Mouse (Mus musculus) Muller cell, postnatal 12 days (primary cell): Measurements from ENCODE around the gene A2ml1.

Experiments
- DNase-seq: peaks from one replicate; pipeline ENCODE4 v3.0.0-alpha.2; 2015; ENCODE audit errors: inconsistent ontology term

A2ml1 gene

DNA sequence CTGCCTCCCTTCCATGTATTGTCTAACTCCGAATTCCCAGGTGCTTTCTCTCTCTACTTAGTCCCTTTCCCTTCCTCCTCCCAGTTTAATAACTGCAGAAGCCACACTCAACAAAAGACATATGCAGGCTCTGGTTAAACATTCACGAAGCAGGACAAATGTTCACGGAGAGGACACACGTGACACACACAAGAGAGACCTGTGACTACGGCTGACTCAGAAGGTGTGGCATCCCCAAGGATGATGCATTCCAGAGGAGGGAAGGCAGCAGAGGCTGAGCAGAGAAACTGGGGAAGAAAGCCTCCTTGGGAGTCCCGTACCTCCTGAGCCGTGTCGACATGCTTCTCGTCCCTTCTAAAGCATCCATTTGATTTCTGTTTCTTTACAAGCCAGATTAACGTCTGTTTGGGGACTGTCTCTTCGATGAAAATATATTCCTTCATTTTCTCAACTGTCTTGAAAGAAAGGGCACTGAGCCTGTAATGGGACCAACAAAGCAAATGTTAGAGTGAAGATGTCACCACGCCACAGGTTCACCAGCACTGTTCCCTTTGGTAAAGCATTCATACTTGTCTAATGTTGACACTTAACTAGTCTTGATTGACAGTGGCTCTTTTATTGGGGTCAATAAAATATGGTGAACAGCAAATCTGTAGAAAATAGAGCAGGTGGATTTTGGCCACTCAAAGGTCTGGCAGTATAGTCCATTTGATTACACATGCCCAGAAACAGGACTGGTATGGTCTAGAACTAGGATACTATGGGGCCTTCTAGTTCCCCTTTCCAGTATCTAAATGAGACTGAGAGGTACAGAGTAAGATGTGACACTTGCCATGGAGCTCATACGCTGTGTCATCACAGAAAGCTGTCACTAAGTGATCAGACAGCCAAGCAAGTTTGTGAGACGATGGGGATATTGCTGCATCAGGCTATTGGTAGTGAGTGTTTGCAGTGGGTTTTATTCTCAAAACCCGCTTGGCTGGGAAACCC lies 31.6 kb downstream of the A2ml1 start:
- DNase-seq, result no peak

DNA sequence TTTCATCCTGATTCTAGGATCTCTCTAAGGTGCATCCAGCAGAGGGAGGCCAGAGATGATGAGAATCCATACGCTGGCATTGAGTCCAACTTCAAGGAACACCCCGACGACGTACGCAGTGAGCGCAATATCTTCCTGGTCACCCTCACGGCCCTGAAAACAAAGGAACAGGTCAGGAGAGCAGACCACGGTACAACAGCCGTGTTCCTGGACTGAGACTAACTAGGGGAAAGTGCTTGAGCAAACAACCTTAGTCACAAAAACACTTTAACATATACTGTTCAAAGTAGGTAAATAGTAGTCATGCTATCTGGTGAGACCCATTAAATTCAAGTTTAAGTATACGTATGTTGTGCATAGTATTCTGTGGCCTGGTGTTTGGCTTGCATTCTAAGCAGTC lies 32.9 kb downstream of the A2ml1 start:
- no peak for DNase-seq

DNA sequence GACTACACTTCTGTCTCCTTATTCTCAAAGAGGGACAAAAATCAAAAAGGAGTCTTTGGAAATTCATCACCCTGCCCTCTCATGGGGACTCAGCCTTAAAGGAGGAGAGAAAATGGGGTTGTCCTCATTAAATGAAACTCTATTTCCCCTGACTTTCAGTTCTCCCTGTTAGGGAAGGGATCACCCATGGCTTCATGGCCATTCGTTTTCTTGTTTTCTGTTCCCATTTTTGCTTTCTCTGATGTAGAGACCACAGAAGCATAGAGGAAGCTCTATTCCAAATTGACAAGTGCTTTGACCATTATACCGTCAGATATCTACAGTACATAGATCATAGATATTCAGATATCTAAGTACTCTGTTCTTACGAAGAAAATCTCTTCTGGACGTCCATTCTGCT lies 36.0 kb downstream of the A2ml1 start:
- DNase-seq, result no peak

DNA sequence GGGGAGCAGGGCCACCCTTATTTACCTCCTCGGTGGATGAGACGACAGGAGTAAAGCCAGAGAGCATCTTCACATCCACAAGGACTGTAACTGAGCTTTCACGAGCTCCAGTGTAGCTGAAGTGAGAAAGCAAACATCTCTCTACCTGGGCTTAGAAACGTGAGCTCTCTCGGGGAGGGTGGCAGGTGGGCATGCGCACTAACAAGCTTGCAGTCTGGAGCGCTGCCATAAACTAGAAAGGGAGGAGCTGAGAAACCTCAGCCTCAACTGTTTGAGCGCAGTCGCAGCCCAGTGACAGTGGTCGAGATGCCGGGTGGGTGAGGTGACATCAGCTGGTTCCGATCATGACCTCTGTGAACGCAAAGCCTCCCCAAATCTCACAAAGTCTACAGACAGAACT lies 38.2 kb downstream of the A2ml1 start:
- no peak for DNase-seq

DNA sequence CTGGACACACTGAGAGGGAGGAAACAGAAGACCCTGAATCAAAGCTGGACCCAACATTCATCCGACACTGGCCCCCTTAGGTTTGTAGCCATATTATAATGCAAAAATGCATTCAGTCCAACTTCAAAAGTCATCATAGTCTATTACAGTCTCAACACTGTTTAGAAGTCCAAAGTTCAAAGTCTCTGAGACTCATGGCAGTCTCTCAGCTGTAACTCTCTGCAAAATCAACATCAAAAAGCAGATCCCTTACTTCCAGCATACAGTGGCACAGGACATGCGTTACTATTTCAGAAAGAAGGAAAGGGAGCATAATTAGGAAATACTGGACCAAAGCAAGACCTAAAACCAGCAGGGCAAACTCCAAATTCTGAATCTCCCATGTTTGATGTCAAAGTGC lies 46.2 kb downstream of the A2ml1 start:
- no peak for DNase-seq

DNA sequence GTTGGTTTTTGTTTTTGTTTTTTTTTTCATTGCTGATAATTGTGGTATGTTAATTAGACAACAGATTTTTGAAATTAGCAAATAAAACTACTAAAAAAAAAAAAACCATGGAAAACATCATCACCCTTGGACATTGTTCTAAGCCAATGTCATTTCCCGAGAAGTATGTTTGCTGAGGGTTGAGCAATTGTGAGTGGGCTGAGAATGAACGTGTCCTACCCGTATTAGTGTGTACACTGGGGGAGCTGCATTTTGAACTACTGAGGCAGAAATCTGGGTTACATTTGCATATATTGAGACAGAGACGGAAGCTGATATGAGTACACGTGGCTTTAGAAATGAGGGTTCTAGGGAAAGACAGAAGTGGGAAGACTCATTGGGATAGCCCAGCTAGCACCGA lies 48.1 kb downstream of the A2ml1 start:
- no peak for DNase-seq

DNA sequence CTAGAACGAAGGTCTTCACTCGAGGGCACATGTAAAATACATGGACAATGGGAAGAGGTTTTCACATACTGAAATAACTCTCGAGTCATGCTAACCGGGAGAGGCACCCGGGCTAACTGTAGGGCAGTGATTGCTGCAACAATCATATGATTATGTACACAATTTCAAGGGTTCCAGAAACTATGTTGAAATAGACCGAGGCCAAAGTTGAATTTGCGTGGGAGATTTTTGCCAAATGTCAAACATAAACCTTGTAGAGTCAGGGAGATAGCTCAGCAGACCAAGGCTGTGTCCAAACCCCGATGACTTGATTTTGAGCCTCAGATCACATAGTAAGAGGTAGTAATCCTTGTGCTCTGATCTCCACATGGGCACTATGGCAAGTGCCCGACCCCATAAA lies 48.7 kb downstream of the A2ml1 start:
- no peak for DNase-seq

DNA sequence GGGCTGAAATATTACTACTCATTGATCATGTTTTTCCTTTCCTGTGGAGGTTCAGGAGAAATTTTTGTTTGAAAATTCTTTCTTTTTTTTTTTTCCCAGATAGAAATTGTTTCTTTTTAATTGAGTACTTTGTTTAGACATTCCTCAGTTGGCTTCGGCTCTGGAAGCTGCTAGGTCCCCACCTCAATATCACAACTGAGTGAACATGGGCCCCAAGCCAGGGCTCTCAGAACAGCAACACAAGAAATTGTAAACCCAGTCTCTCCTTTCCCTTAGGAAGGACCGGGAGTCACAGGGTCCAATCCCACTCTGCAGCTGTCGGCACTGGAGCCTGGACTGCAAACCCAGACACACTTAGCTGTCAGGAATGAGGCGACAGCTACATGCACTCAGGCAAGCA lies 52.9 kb downstream of the A2ml1 start:
- peak; percentile 6 for DNase-seq

DNA sequence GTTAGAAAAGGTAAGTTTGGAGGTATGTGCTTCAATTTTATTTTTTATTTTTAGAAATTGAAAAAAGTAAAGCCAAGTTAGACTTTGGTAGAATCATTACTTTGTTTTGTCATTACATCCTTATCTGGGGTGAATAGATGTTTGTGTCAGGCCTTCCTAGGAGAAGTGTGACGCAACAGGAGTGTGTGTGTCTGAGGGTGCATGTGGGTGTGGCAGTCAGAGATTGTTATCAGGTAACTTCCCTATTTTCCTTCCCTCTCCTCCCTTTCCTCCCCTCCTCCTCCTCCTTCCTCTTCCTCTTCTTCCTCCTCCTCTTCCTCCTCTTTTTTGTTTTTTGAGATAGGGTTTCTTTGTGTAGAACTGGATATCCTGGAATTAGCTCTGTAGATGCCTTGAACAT lies 54.3 kb downstream of the A2ml1 start:
- DNase-seq, result no peak

DNA sequence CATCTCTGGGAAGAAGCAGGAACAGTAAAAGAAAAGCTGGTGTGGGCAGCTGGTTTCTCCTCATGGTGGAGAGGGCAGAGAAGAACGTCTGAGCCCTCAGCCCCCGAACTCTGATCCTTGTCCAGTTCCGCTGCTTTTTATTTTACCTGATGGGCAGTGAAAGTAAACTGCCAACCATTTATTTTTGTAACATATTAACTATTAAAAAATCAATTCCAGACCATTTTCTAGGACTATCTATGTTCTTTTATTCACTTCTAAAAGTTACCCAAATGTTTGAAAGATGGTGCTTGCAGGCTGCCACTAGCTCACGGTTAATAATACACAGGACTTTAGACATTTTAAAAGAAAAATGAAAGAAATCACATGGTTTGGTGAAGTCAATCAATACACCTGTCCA lies 54.8 kb downstream of the A2ml1 start, which contains the start of gene Pzp:
Gene Pzp (minus strand): TSS at position 120 of the 400 bp plus-strand sequence.
- DNase-seq, result no peak

DNA sequence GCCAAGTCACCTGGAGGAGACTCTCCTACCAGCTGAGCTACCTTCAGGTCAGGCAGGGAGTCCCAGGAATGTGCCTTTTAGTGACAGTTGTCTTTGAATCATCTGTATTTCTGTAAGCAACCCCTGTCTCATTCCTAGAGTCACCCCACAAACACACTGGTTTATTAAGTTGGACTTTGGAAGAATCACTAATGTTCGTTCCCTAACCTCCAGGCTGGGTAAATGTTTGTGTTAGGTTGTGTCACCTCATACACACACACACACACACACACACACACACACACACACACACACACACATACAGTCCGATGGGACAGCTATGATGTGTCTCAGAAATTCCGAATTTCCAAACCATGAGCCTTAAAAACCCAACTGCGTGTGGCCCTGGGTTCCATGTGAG lies 55.6 kb downstream of the A2ml1 start:
- DNase-seq, result no peak

DNA sequence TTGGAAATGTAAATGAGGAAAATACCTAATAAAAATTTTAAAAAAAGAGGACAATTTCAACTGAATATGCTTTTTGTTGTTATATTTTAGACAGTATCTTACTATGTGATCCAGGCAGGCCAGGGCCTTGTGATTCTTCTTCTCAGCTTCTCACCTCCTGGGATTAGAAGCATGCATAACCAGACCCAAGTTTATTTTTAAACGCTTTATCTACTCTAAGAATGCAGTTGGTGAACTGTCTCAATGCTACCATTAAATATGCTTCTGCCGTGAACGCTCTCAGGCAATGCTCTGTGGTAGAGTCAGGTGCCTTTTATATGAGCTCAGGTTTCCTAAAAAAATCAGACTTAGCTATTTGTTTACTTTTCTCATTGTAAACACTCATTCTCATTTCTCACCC lies 58.0 kb downstream of the A2ml1 start:
- no peak for DNase-seq

DNA sequence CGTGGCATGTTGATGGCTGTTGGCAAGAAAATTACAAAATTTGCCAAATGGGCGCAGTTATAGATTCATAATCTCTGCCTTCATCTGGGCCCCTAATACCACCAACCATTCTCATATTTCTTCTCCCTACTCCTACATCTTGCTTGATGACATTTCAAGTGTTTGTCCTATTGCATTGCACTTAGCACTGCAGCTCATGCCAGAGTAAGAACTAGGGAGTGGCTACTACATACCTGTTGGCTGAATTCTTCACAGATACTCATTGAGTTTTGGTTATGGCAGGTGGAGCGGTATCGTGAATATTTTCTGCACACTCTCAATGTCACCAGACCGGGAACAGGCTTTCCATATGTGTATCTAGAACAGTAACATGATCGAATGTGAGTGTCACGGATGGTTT lies 62.2 kb downstream of the A2ml1 start:
- DNase-seq, result no peak

DNA sequence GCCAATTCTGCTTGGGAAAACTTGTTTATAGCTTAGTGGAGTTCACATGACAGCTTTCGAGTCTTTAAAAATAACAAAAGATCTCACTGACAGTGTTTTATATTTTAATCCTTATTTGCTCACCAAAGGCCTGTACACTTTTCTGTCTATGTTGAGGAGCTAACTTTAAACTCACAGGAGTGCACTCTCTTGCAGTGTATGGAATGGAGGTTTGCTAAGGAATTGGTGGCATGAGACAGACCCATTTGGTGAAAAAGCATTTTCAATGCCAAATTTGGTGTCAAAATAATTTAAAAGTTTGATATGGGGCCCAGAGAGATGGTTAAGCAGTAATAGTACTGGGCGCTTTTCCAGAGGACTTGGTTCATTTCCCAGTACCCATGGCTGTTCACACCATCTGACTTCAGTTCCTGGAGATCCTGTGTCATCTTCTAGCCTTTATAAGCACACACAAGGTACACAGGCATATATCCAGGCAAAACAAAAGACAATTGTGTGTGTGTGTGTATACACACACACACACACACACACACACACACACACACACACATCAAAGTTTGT lies 75.7 kb downstream of the A2ml1 start:
- DNase-seq, result no peak

DNA sequence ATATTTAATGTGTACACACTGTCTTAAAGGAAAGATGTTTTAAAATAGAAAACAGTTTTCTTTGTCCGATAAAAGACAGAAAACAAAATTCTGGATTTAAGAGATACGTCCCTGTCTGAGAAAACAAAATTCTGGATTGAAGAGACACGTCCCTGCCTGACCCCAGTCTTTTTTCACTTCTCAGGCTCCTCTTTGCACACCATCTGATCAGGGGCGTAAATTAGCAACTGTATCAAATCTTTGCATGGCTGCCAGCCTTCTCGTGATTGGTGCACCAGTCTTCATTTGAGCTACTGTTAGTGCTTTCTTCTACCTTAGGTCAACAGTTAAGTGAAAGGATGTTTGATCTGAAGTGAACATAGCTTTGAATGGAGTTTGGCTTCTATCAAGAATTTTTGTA lies 76.7 kb downstream of the A2ml1 start:
- DNase-seq, result no peak

DNA sequence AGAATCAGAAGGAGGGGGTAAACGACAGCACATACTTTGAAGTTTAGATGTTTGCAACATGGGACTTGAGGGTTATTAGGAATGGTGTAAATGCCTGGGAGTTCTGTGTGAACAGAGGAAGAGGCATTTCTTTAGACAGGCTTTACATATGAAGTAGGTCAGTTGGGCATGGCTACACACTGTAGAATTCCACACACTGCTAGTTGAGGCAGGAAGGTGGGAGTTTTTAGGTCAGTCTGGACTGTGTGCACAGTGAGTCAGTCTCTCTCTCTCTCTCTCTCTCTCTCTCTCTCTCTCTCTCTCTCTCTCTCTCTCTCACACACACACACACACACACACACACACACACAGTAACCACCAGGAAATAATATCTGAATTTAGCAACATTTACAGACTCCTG lies 86.1 kb downstream of the A2ml1 start:
- DNase-seq, result no peak

DNA sequence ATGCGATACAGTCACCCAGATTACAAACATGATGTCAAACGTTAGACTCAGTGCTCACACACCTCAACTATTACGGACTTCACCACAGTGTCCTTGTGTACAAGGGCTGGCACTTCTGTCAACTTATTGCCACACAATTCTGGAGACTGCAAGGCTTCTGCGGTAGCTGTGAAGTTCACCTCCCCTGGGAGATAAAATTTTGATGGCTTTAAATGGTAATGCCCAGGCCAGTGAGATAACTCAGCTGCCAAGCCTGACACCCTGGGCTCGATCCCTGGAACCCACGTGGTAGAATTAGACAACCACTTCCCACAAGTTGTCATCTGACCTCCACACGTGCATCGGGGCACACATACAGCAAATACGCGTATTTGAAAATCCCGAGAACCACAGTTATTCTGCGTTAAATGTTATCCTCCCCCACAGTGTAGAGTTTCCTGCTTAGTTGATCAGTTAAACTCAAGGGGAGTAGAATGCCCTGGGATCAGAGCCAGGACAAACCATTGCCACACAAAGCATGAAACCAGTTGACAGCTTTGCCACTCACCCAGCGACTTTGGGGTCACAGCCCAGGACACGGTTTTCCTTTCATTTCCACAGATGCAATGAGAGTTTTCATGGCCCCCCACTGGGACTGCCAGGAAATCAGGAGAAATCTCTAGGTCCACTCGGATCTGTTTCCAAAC lies 86.6 kb downstream of the A2ml1 start:
- DNase-seq, result peak; percentile 42

DNA sequence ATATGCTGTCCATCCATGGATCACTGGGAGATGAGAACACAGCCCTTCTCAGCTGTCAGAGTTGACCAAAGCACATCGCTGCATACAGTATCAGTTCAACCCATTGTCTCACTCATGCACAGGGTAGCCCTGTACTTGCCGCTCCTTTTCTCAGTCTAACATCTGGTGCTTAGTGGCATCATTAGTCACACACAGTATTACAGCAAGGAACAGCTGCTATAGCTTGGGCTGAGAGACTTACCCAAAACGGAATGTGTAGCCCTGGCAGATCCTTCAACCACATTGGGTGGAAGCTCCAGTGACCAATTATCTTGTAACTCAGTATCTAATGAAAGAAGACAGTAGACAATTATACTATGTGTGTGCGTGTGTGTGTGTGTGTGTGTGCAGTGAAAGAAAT lies 89.5 kb downstream of the A2ml1 start:
- DNase-seq, result peak; percentile 17

DNA sequence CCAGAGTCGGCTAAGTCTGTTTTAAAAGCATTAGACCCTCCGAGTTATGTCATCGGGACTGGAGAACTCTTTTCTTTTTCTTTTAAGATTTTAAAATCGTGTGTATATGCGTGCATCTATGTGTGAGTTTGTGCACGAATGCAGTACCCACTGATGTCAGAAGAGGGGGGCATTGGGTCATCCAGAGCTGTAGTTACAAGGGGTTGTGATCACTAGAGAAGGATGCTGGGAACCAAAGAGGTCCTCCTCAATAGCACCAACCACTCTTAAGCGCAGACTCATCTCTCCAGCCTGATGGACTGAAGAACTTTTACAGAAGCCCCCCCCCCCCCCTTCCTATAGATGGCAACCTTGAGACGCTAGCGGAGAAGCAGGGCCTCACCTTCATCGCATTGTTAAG lies 91.3 kb downstream of the A2ml1 start:
- no peak for DNase-seq
